ENCODE assay signal across 21 mouse cellular contexts in the genomic region with DNA sequence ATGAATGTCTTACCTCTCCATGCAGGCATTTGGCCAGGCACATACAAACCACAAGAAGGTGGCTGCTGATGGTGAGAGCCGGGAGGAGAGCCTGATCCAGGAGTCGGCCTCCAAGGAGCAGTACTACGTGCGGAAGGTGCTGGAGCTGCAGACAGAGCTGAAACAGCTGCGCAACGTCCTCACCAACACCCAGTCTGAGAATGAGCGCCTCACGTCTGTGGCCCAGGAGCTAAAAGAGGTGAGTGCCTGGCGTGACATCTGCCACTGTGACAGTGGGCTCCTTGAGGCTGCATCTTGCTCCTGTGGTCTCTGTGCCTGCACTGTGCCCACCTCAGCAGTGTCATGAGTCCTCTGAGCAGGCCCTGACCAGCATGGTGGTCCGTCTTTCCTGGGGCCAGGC.
"Had no signal": no experiment of that assay in that cellular context is flagged by ENCODE, and none has a peak within 500 bp of the region (broad histone marks: within the 10 kb centered on the region; RNA-seq: fewer than 3 reads in every experiment).

No protein-coding gene starts in this region.

- H3K27ac ChIP-seq: liver, embryonic 15.5 days; macrophage; midbrain, embryonic 12.5 days; neural tube, embryonic 13.5 days; neural tube, embryonic 15.5 days had no signal

- H3K9ac ChIP-seq: liver, embryonic 15.5 days; liver, postnatal 0 days; lung, embryonic 15.5 days; midbrain, embryonic 12.5 days; neural tube, embryonic 13.5 days; neural tube, embryonic 15.5 days had no signal

- H3K4me3 ChIP-seq: liver, embryonic 15.5 days; lung, embryonic 15.5 days; midbrain, embryonic 12.5 days; neural tube, embryonic 13.5 days; neural tube, embryonic 15.5 days had no signal

- DNase-seq: liver, postnatal 0 days; lung, adult 2 months; lung, postnatal 14 days; lung, postnatal 36 days; midbrain, embryonic 14.5 days; retina, postnatal 1 day; right cerebral cortex, adult 18-20 months; right cerebral cortex, postnatal 25 days; right cerebral cortex, postnatal 4 days; spleen, adult 18-20 months; thymus, adult 18-20 months; thymus, postnatal 14 days; thymus, postnatal 36 days had no signal

- ATAC-seq: liver, postnatal 0 days; lung, postnatal 0 days; midbrain, embryonic 16.5 days had no signal

- H3K4me2 ChIP-seq: liver, embryonic 15.5 days; lung, embryonic 15.5 days; midbrain, embryonic 12.5 days; neural tube, embryonic 13.5 days; neural tube, embryonic 15.5 days had no signal

- H3K9me3 ChIP-seq: liver, embryonic 15.5 days; lung, embryonic 15.5 days; midbrain, embryonic 12.5 days; neural tube, embryonic 13.5 days; neural tube, embryonic 15.5 days had no signal

- H3K27me3 ChIP-seq: liver, embryonic 15.5 days; lung, embryonic 15.5 days; midbrain, embryonic 12.5 days; neural tube, embryonic 13.5 days; neural tube, embryonic 15.5 days had no signal
